Mouse (Mus musculus) testis, adult 2 months (tissue): ENCODE results near the gene Upk2. TPM values are rescaled to one million over a fixed set of nuclear protein-coding genes. Genes with fewer than 3 reads are reported as not detected.

Experiments
- H3K27ac ChIP-seq: fragments of 200-500 bp; 2 replicates; pipeline ENCODE4 v1.5.1; 2012; ENCODE audit warnings: low read depth, low read length; ENCODE audit not compliant: control insufficient read depth, insufficient read depth
- H3K27me3 ChIP-seq: fragments of 200-500 bp; 2 replicates; pipeline ENCODE4 v1.6.1; 2012; ENCODE audit warnings: mild to moderate bottlenecking, low read length, moderate library complexity; ENCODE audit not compliant: control insufficient read depth, insufficient read depth
- H3K36me3 ChIP-seq: fragments of 200-500 bp; 2 replicates; pipeline ENCODE4 v1.6.1; 2012; ENCODE audit warnings: mild to moderate bottlenecking, low read length; ENCODE audit not compliant: control insufficient read depth, insufficient read depth
- H3K4me1 ChIP-seq: fragments of 200-500 bp; 2 replicates; pipeline ENCODE4 v1.6.1; 2012; ENCODE audit warnings: low read length; ENCODE audit not compliant: control insufficient read depth, insufficient read depth
- H3K4me3 ChIP-seq: fragments of 200-500 bp; 2 replicates; pipeline ENCODE4 v1.5.1; 2012; ENCODE audit warnings: low read depth, mild to moderate bottlenecking, low read length, moderate library complexity, mixed read lengths; ENCODE audit not compliant: control insufficient read depth
- CTCF ChIP-seq: fragments of 200-500 bp; IDR thresholded peaks from 2 replicates; pipeline ENCODE4 v1.5.1; 2012; ENCODE audit warnings: low read depth, mild to moderate bottlenecking, inconsistent platforms, low read length, moderate library complexity; ENCODE audit not compliant: control insufficient read depth, insufficient read depth, insufficient replicate concordance
- POLR2A ChIP-seq: fragments of 200-500 bp; IDR thresholded peaks from 2 replicates; pipeline ENCODE4 v1.6.1; 2012; ENCODE audit warnings: low read depth, mild to moderate bottlenecking, inconsistent platforms, low read length, moderate library complexity; ENCODE audit not compliant: control insufficient read depth
- polyA plus RNA-seq: library from polyadenylated mRNA; depleted of rRNA; stranded (reverse); fragments of >200 nt; gene quantifications from 2 replicates; pipeline ENCODE4 v1.2.3, GENCODE M21; 2012

Gene Upk2
- polyA plus RNA-seq, 1 experiment: 2.2 TPM

- TF ChIP-seq CTCF: no peak
- no peak for TF ChIP-seq POLR2A
- H3K4me3 ChIP-seq: peak overlapping the region; percentile 73
- H3K27ac ChIP-seq: peak overlapping the region; percentile 62; the same call in 1 of the 2 replicates
- H3K36me3 ChIP-seq: no peaks in the 10 kb centered on the region
- H3K27me3 ChIP-seq: no peaks in the 10 kb centered on the region
- peaks cover 26% of the 10 kb centered on the region for H3K4me1 ChIP-seq
Observed at GRCm38 (mm10) chr9:44497624-44498377, 43.0 kb upstream of the Upk2 start.

GRCm38 (mm10) chr9:44496803-44497461 lies 42.2 kb upstream of the Upk2 start:
- no peak overlapping the region for H3K27ac ChIP-seq
- peaks cover 28% of the 10 kb centered on the region for H3K4me1 ChIP-seq
- TF ChIP-seq CTCF (no peak), POLR2A (no peak)
- no peaks in the 10 kb centered on the region for H3K36me3 ChIP-seq
- H3K27me3 ChIP-seq: no peaks in the 10 kb centered on the region
- no peak overlapping the region for H3K4me3 ChIP-seq

- H3K4me1 ChIP-seq: peaks cover 38% of the 10 kb centered on the region
- no peak overlapping the region for H3K4me3 ChIP-seq
Observed at GRCm38 (mm10) chr9:44495810-44496344, 41.1 kb upstream of the Upk2 start.

GRCm38 (mm10) chr9:44494863-44495809 lies 40.4 kb upstream of the Upk2 start:
- no peaks in the 10 kb centered on the region for H3K36me3 ChIP-seq

More at GRCm38 (mm10) chr9:44495810-44496344, 41.1 kb upstream of the Upk2 start:
- no peak for TF ChIP-seq POLR2A
- TF ChIP-seq CTCF: no peak
- Histone ChIP-seq H3K27ac (no peak overlapping the region), H3K36me3 (no peaks in the 10 kb centered on the region), H3K27me3 (no peaks in the 10 kb centered on the region)

GRCm38 (mm10) chr9:44494261-44494862 lies 39.6 kb upstream of the Upk2 start:
- H3K4me1 ChIP-seq: peaks cover 47% of the 10 kb centered on the region
- no peaks in the 10 kb centered on the region for H3K36me3 ChIP-seq
- H3K27ac ChIP-seq: peak overlapping the region; percentile 7
- H3K4me3 ChIP-seq: no peak overlapping the region
- H3K27me3 ChIP-seq: no peaks in the 10 kb centered on the region
- TF ChIP-seq CTCF (no peak), POLR2A (no peak; the same call in 1 of the 2 replicates)

More at GRCm38 (mm10) chr9:44494863-44495809, 40.4 kb upstream of the Upk2 start:
- Histone ChIP-seq H3K27me3 (no peaks in the 10 kb centered on the region), H3K4me1 (peaks cover 45% of the 10 kb centered on the region), H3K4me3 (no peak overlapping the region), H3K27ac (peak overlapping the region; percentile 7)
- TF ChIP-seq POLR2A: no peak
- no peak for TF ChIP-seq CTCF

- TF ChIP-seq CTCF (no peak), POLR2A (no peak)
Observed at GRCm38 (mm10) chr9:44492631-44493461, 38.1 kb upstream of the Upk2 start.

More at GRCm38 (mm10) chr9:44492631-44493461, 38.1 kb upstream of the Upk2 start:
- Histone ChIP-seq H3K4me3 (no peak overlapping the region), H3K4me1 (peaks cover 41% of the 10 kb centered on the region), H3K27ac (no peak overlapping the region), H3K27me3 (no peaks in the 10 kb centered on the region), H3K36me3 (no peaks in the 10 kb centered on the region)
